Mouse (Mus musculus) adrenal gland, adult (tissue): ENCODE data around the gene Nckap5.

ENCODE experiments used
- DNase-seq, 2 experiments: peaks; one replicate each; pipeline ENCODE4 v3.0.0; 2022 to 2023; ENCODE audit warnings: low spot score in 1 of 2; ENCODE audit not compliant: inconsistent age in 2 of 2

Nckap5 gene

GRCm38 (mm10) chr1:126569611-126570238, 260.9 kb downstream of the Nckap5 start:
- peak; percentile 12 to 57 for DNase-seq

GRCm38 (mm10) chr1:126568520-126569197, 261.9 kb downstream of the Nckap5 start:
- DNase-seq: peak; percentile 42 to 84

GRCm38 (mm10) chr1:126565151-126565725, 265.4 kb downstream of the Nckap5 start:
- DNase-seq: peak; percentile 69 to 86

- no peak for DNase-seq
Observed at GRCm38 (mm10) chr1:126560931-126561330, 269.7 kb downstream of the Nckap5 start.

- DNase-seq: no peak
Observed at GRCm38 (mm10) chr1:126557791-126558294, 272.8 kb downstream of the Nckap5 start.

- DNase-seq: no peak
Observed at GRCm38 (mm10) chr1:126547979-126548378, 282.6 kb downstream of the Nckap5 start.

- DNase-seq: no peak
Observed at GRCm38 (mm10) chr1:126544471-126544870, 286.1 kb downstream of the Nckap5 start.

- no peak for DNase-seq
Observed at GRCm38 (mm10) chr1:126537223-126537757, 293.3 kb downstream of the Nckap5 start.

GRCm38 (mm10) chr1:126535527-126535926, 295.1 kb downstream of the Nckap5 start:
- no peak for DNase-seq

GRCm38 (mm10) chr1:126534046-126534445, 296.6 kb downstream of the Nckap5 start:
- DNase-seq: peak; percentile 42 to 84

GRCm38 (mm10) chr1:126528043-126528598, 302.5 kb downstream of the Nckap5 start:
- no peak for DNase-seq

GRCm38 (mm10) chr1:126518067-126518466, 312.5 kb downstream of the Nckap5 start:
- DNase-seq: no peak

DNA sequence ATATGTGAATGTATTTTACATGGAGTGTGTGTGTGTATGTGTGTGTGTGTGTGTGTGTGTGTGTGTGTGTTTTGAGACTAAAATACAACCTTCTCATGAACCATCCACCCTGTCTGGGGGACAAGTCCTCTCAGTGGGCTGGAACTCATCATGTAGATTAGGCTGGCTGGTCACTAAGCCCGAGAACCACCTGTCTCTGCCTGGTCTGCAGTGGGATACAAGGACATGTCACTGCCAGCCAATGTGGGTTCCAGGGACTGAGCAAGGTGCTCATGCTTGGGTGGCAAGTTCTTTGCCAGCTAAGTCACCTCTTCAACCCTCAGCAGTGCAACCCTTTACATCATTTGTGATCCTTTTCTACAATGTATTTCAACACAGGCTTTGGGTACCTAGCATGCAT, 313.2 kb downstream of the Nckap5 start:
- no peak for DNase-seq

DNA sequence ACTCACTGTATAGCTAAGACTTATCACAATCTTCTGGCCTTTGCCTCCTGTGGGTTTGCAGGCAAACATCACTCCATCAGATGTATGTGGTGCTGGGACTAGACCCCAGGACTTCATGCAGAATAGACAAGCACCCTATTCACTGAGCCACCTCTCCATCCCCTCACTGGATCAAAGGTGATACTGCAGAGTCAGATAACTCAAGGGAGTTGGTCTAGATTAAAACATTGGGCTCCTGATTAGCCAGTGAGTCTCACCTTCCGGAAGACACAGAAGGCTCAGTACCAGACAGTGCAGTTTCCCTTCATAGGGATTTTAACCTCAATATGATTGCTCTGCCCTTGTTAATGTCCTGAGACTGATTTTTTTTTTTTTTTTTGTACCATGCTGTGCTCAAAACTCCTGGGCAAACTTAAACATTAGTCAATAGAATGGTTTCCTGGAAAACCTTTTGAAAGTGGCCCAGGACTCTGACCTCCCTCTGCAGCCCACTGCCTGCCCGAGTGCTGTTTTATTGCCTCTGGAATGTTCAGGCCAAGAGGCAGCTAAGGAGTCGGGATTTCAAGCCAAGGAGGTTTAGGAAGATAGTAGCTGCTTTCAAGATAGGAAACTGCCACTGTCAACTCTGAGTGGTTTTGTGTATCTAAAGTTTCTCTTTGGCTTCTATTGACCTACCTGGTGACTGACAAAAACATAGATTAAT, 315.4 kb downstream of the Nckap5 start:
- DNase-seq: no peak

- DNase-seq: no peak
Observed at GRCm38 (mm10) chr1:126511835-126512445, 318.7 kb downstream of the Nckap5 start.

GRCm38 (mm10) chr1:126504717-126505116, 325.9 kb downstream of the Nckap5 start:
- DNase-seq: no peak

DNA sequence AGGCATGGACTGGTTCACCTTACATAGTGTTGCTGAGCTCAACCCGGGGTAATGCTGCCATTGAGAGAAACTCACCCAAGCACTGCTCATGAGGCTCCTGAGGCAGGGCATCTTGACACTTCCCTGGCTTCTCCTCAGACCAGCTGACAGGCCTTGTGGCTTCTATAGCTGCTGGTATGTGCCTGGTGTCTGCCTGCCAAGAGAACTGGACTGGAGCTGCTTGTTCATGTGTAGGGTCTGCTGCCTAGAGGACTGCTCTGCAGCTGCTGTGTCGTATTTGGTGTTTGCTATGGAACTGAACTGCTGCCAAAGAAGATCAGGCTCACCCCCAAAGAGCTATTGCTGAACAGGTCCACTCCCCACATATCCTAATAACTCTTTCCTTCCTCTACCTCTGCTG, 327.9 kb downstream of the Nckap5 start:
- DNase-seq: no peak

DNA sequence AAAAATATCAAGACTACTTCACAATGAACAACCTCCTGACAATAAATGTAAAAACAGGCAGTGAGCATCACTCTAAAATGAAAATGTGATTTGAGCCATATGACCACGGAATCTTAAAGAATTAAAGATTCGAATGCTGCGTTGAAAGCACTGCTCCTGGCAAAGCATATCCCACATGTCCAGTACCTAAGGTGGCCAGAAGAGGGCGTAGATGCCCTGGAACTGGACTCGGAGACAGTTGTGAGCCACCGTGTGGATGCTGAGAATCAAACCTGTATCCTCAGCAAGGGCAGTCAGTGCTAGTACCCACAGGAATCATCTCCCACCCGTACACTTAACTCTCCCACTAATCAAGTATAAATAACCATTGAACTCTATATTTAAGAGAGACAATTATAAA, 333.9 kb downstream of the Nckap5 start:
- DNase-seq: no peak

GRCm38 (mm10) chr1:126492206-126493071, 338.2 kb downstream of the Nckap5 start:
- DNase-seq: peak; percentile 74 to 87

DNA sequence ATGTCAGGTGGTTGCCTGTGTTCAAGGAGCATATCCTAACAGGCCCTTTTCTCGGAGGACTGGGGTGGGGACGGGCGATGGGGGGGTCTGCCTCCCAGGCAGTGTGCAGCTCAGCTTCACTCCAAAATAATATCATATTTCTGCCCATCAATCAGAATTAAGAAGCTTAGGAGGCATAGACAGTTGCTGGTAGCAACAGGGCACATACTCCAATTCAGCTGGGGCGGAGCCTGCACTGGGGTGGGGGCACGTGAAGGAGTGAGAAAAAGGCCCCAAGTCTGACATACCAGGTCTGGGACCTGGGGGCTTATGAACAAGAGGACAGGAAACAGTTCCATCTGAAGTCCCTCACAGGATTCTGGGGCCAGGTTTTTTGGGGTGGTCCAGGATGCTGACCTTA, 339.2 kb downstream of the Nckap5 start:
- DNase-seq: peak in 1 of 2 experiments; percentile 27
